Mouse (Mus musculus): Measurements from ENCODE around the gene P4htm. TPM values are rescaled to one million over a fixed set of nuclear protein-coding genes. Genes with fewer than 3 reads are reported as not detected.

P4htm gene
- polyA plus RNA-seq, 1 experiment from 2014 or later: 37.3 TPM

- 79% methylated on average over 5 of the region's 5 CpGs for WGBS
- no peak overlapping the region for H3K4me2 ChIP-seq (ENCODE audit: low read depth, low read length)
- no peak overlapping the region for H3K9ac ChIP-seq (replicated peaks; ENCODE audit: low read depth, low read length)
- no peaks in the 10 kb centered on the region for H3K36me3 ChIP-seq (ENCODE audit: control insufficient read depth, insufficient read depth, low read length)
- no peak for ATAC-seq (ENCODE audit: low read depth)
- H3K27me3 ChIP-seq (ENCODE audit: control insufficient read depth, insufficient read depth, low read length): no peaks in the 10 kb centered on the region
- H3K4me1 ChIP-seq (ENCODE audit: control insufficient read depth, insufficient read depth, low read length): peaks cover 29% of the 10 kb centered on the region
- H3K4me3 ChIP-seq (ENCODE audit: low read depth, low read length): no peak overlapping the region
- peak overlapping the region; percentile 98 for H3K27ac ChIP-seq (ENCODE audit: low read depth, low read length)
- no peaks in the 10 kb centered on the region for H3K9me3 ChIP-seq (ENCODE audit: control insufficient read depth, low read length)
Observed at GRCm38 (mm10) chr9:108589229-108589628, 8.2 kb downstream of the P4htm start.

GRCm38 (mm10) chr9:108587571-108588180, 9.8 kb downstream of the P4htm start:
- under 1% methylated on average over 14 of the region's 14 CpGs for WGBS
- Histone ChIP-seq H3K4me1 (ENCODE audit: control insufficient read depth, insufficient read depth, low read length) (peaks cover 29% of the 10 kb centered on the region), H3K27me3 (ENCODE audit: control insufficient read depth, insufficient read depth, low read length) (no peaks in the 10 kb centered on the region), H3K27ac (ENCODE audit: low read depth, low read length) (peak overlapping the region; percentile 98), H3K9ac (replicated peaks; ENCODE audit: low read depth, low read length) (peak overlapping the region; percentile 42), H3K9me3 (ENCODE audit: control insufficient read depth, low read length) (no peaks in the 10 kb centered on the region), H3K4me3 (ENCODE audit: low read depth, low read length) (peak overlapping the region; percentile 13; the same call in 1 of the 2 replicates), H3K4me2 (ENCODE audit: low read depth, low read length) (peak overlapping the region; percentile 48), H3K36me3 (ENCODE audit: control insufficient read depth, insufficient read depth, low read length) (no peaks in the 10 kb centered on the region; the same call in 1 of the 2 replicates)
- peak; percentile 98 for ATAC-seq (ENCODE audit: low read depth)

- ATAC-seq (ENCODE audit: low read depth): no peak
- Histone ChIP-seq H3K36me3 (ENCODE audit: control insufficient read depth, insufficient read depth, low read length) (peaks cover 21% of the 10 kb centered on the region), H3K27ac (ENCODE audit: low read depth, low read length) (peak overlapping the region; percentile 96), H3K9ac (replicated peaks; ENCODE audit: low read depth, low read length) (no peak overlapping the region; the same call in 1 of the 2 replicates), H3K9me3 (ENCODE audit: control insufficient read depth, low read length) (no peaks in the 10 kb centered on the region), H3K4me1 (ENCODE audit: control insufficient read depth, insufficient read depth, low read length) (peaks cover 41% of the 10 kb centered on the region), H3K4me3 (ENCODE audit: low read depth, low read length) (peak overlapping the region; percentile 57; the same call in 1 of the 2 replicates), H3K4me2 (ENCODE audit: low read depth, low read length) (peak overlapping the region; percentile 87), H3K27me3 (ENCODE audit: control insufficient read depth, insufficient read depth, low read length) (no peaks in the 10 kb centered on the region)
- whole genome bisulfite sequencing: 73% methylated on average over 5 of the region's 5 CpGs
Observed at GRCm38 (mm10) chr9:108579344-108579690, 18.1 kb downstream of the P4htm start.

- WGBS: 3% methylated on average over 51 of the region's 51 CpGs
- peak within 1 kb of the TSS; percentile 87 for H3K4me2 ChIP-seq (ENCODE audit: low read depth, low read length)
- no peaks in the 10 kb centered on the region for H3K27me3 ChIP-seq (ENCODE audit: control insufficient read depth, insufficient read depth, low read length)
- peak within 1 kb of the TSS; percentile 97 for H3K9ac ChIP-seq (replicated peaks; ENCODE audit: low read depth, low read length)
- H3K4me3 ChIP-seq (ENCODE audit: low read depth, low read length): peak within 1 kb of the TSS; percentile 57
- peak; percentile 97 for ATAC-seq (ENCODE audit: low read depth)
- peaks cover 23% of the 10 kb centered on the region for H3K36me3 ChIP-seq (ENCODE audit: control insufficient read depth, insufficient read depth, low read length)
- no peaks in the 10 kb centered on the region for H3K9me3 ChIP-seq (ENCODE audit: control insufficient read depth, low read length)
- peaks cover 46% of the 10 kb centered on the region for H3K4me1 ChIP-seq (ENCODE audit: control insufficient read depth, insufficient read depth, low read length)
- H3K27ac ChIP-seq (ENCODE audit: low read depth, low read length): peak within 1 kb of the TSS; percentile 96
Observed at GRCm38 (mm10) chr9:108578545-108579343, 18.7 kb downstream of the P4htm start, which contains the start of gene Wdr6. Gene Wdr6 (minus strand): TSS chr9:108578739.

GRCm38 (mm10) chr9:108577934-108578544, 19.4 kb downstream of the P4htm start:
- Histone ChIP-seq H3K9ac (replicated peaks; ENCODE audit: low read depth, low read length) (peak overlapping the region; percentile 97), H3K27me3 (ENCODE audit: control insufficient read depth, insufficient read depth, low read length) (no peaks in the 10 kb centered on the region), H3K4me2 (ENCODE audit: low read depth, low read length) (peak overlapping the region; percentile 87), H3K36me3 (ENCODE audit: control insufficient read depth, insufficient read depth, low read length) (peaks cover 30% of the 10 kb centered on the region), H3K27ac (ENCODE audit: low read depth, low read length) (peak overlapping the region; percentile 96), H3K9me3 (ENCODE audit: control insufficient read depth, low read length) (no peaks in the 10 kb centered on the region), H3K4me1 (ENCODE audit: control insufficient read depth, insufficient read depth, low read length) (peaks cover 46% of the 10 kb centered on the region), H3K4me3 (ENCODE audit: low read depth, low read length) (peak overlapping the region; percentile 57)
- peak; percentile 3; the same call in 1 of the 2 replicates for ATAC-seq (ENCODE audit: low read depth)
- WGBS: 1% methylated on average over 23 of the region's 24 CpGs

GRCm38 (mm10) chr9:108577025-108577424, 20.4 kb downstream of the P4htm start:
- Histone ChIP-seq H3K4me3 (ENCODE audit: low read depth, low read length) (peak overlapping the region; percentile 57), H3K27me3 (ENCODE audit: control insufficient read depth, insufficient read depth, low read length) (no peaks in the 10 kb centered on the region), H3K4me1 (ENCODE audit: control insufficient read depth, insufficient read depth, low read length) (peaks cover 46% of the 10 kb centered on the region), H3K36me3 (ENCODE audit: control insufficient read depth, insufficient read depth, low read length) (peaks cover 37% of the 10 kb centered on the region), H3K9me3 (ENCODE audit: control insufficient read depth, low read length) (no peaks in the 10 kb centered on the region), H3K9ac (replicated peaks; ENCODE audit: low read depth, low read length) (peak overlapping the region; percentile 97; the same call in 1 of the 2 replicates), H3K27ac (ENCODE audit: low read depth, low read length) (no peak overlapping the region), H3K4me2 (ENCODE audit: low read depth, low read length) (peak overlapping the region; percentile 87)
- 58% methylated on average over 6 of the region's 6 CpGs for WGBS
- ATAC-seq (ENCODE audit: low read depth): no peak

- Histone ChIP-seq H3K9me3 (ENCODE audit: control insufficient read depth, low read length) (no peaks in the 10 kb centered on the region), H3K36me3 (ENCODE audit: control insufficient read depth, insufficient read depth, low read length) (peaks cover 45% of the 10 kb centered on the region), H3K4me1 (ENCODE audit: control insufficient read depth, insufficient read depth, low read length) (peaks cover 48% of the 10 kb centered on the region), H3K4me3 (ENCODE audit: low read depth, low read length) (no peak overlapping the region), H3K4me2 (ENCODE audit: low read depth, low read length) (peak overlapping the region; percentile 87), H3K27ac (ENCODE audit: low read depth, low read length) (no peak overlapping the region), H3K9ac (replicated peaks; ENCODE audit: low read depth, low read length) (no peak overlapping the region), H3K27me3 (ENCODE audit: control insufficient read depth, insufficient read depth, low read length) (no peaks in the 10 kb centered on the region)
- no peak for ATAC-seq (ENCODE audit: low read depth)
- WGBS: 89% methylated on average over 37 of the region's 37 CpGs
Observed at GRCm38 (mm10) chr9:108575321-108576297, 21.9 kb downstream of the P4htm start.

- WGBS: 82% methylated on average over 12 of the region's 12 CpGs
- H3K4me2 ChIP-seq (ENCODE audit: low read depth, low read length): peak overlapping the region; percentile 23; the same call in 1 of the 2 replicates
- H3K9me3 ChIP-seq (ENCODE audit: control insufficient read depth, low read length): no peaks in the 10 kb centered on the region
- H3K4me1 ChIP-seq (ENCODE audit: control insufficient read depth, insufficient read depth, low read length): peaks cover 53% of the 10 kb centered on the region
- H3K9ac ChIP-seq (replicated peaks; ENCODE audit: low read depth, low read length): no peak overlapping the region
- no peaks in the 10 kb centered on the region for H3K27me3 ChIP-seq (ENCODE audit: control insufficient read depth, insufficient read depth, low read length)
- ATAC-seq (ENCODE audit: low read depth): no peak
- no peak overlapping the region for H3K4me3 ChIP-seq (ENCODE audit: low read depth, low read length)
- no peak overlapping the region for H3K27ac ChIP-seq (ENCODE audit: low read depth, low read length)
- H3K36me3 ChIP-seq (ENCODE audit: control insufficient read depth, insufficient read depth, low read length): peaks cover 45% of the 10 kb centered on the region
Observed at GRCm38 (mm10) chr9:108574921-108575320, 22.5 kb downstream of the P4htm start.
